ENCODE assay signal across 8 mouse cellular contexts in genomic region chr8:95987011-95987440, GRCm38 (mm10).
A peak's percentile ranks its signal among the peaks of the same experiment; 100 is the strongest.
DNase-seq lines count a peak whose midpoint lies in the region; ATAC-seq lines count a peak whose summit lies in the region.

No protein-coding gene starts in this region.

- no peaks in the 10 kb centered on the region for H3K36me3 ChIP-seq in hindbrain, embryonic 10.5 days
- no peaks in the 10 kb centered on the region for H3K36me3 ChIP-seq in midbrain, embryonic 14.5 days (ENCODE audit: control insufficient read depth, insufficient read depth, low read length)

- H3K27ac ChIP-seq in hindbrain, embryonic 10.5 days: peak overlapping the region; percentile 64; the same call in 1 of the 2 replicates
- H3K27ac ChIP-seq in midbrain, embryonic 14.5 days (replicated peaks; ENCODE audit: low read depth, low read length): no peak overlapping the region

- peak; percentile 29 for DNase-seq in embryo, embryonic 10 days (ENCODE audit: low spot score)
- no peak for DNase-seq in embryo, embryonic 9.5 days (ENCODE audit: extremely low spot score)
- DNase-seq in R1 (ENCODE audit: low read depth, low spot score) (peak; percentile 16), liver (no peak)
- peak; percentile 23 for DNase-seq in hindbrain, embryonic 10.5 days (ENCODE audit: low spot score)
- peak; percentile 54 for DNase-seq in midbrain, embryonic 14.5 days
- no peak for DNase-seq in adrenal gland, postnatal 14 days
- no peak for DNase-seq in gastrocnemius, adult 8-10 months (ENCODE audit: low spot score in 2 of 2)

- peak overlapping the region; percentile 52 for H3K4me2 ChIP-seq in midbrain, embryonic 14.5 days (ENCODE audit: low read length)

- WGBS in hindbrain, embryonic 10.5 days: 10% methylated on average over 10 of the region's 10 CpGs
- 5% methylated on average over 10 of the region's 10 CpGs for WGBS in midbrain, embryonic 14.5 days

- peak; percentile 34; the same call in 1 of the 2 replicates for ATAC-seq in midbrain, embryonic 14.5 days (ENCODE audit: low FRiP score, low TSS enrichment)

- 0 out of 2 replicates have a peak overlapping the region, but pooled peaks have one; percentile 3 for H3K9ac ChIP-seq in midbrain, embryonic 14.5 days (replicated peaks; ENCODE audit: low read length)

- H3K9me3 ChIP-seq in hindbrain, embryonic 10.5 days: no peaks in the 10 kb centered on the region
- H3K9me3 ChIP-seq in midbrain, embryonic 14.5 days (ENCODE audit: control insufficient read depth, low read length): no peaks in the 10 kb centered on the region

- H3K27me3 ChIP-seq in hindbrain, embryonic 10.5 days (ENCODE audit: insufficient read depth, poor library complexity, severe bottlenecking): peaks cover 11% of the 10 kb centered on the region
- H3K27me3 ChIP-seq in midbrain, embryonic 14.5 days (ENCODE audit: control insufficient read depth, insufficient read depth, low read length): no peaks in the 10 kb centered on the region

- peaks cover 12% of the 10 kb centered on the region for H3K4me1 ChIP-seq in hindbrain, embryonic 10.5 days (replicated peaks)
- peaks cover 2% of the 10 kb centered on the region; the same call in 1 of the 2 replicates for H3K4me1 ChIP-seq in midbrain, embryonic 14.5 days (ENCODE audit: control insufficient read depth, insufficient read depth, low read length)

- H3K4me3 ChIP-seq in hindbrain, embryonic 10.5 days: peak overlapping the region; percentile 39
- H3K4me3 ChIP-seq in midbrain, embryonic 14.5 days (replicated peaks; ENCODE audit: low read depth, low read length): peak overlapping the region; percentile 17

Comparison
In these comparisons a context has a peak if more than half of its experiments do, and no peak if none do; other contexts are left out.
1. DNase-seq: peak in embryo, embryonic 10 days (single experiment), R1 (single experiment), hindbrain, embryonic 10.5 days (single experiment) and midbrain, embryonic 14.5 days (single experiment); none in embryo, embryonic 9.5 days (single experiment), adrenal gland, postnatal 14 days (single experiment), gastrocnemius, adult 8-10 months (0 of 2) and liver (single experiment).